Mouse (Mus musculus): ENCODE measurements at regions not wholly inside any gene's neighbourhood (a gene's known extent, or its start where the extent isn't known, plus 50 kb on each side); places are given as distances from the start of the nearest gene placed in this dataset.

- no peaks in the 10 kb centered on the region for H3K36me3 ChIP-seq (ENCODE audit: insufficient read depth, low read length)
- no peak overlapping the region for H3K4me3 ChIP-seq (ENCODE audit: low read depth, low read length)
- TF ChIP-seq EP300 (IDR thresholded peaks at IDR 0.05) = peak; percentile 94
- TF ChIP-seq CTCF (IDR thresholded peaks at IDR 0.05) = no peak
- H3K27ac ChIP-seq (ENCODE audit: low read length) = peak overlapping the region; percentile 51; the same call in 1 of the 2 replicates
- H3K4me1 ChIP-seq (ENCODE audit: insufficient read depth, low read depth, low read length) = peaks cover 5% of the 10 kb centered on the region; the same call in 1 of the 2 replicates
- peak; percentile 20 for ATAC-seq
- 45% methylated on average over 14 of the region's 14 CpGs for WGBS
- no peaks in the 10 kb centered on the region for H3K9me3 ChIP-seq (ENCODE audit: low read length)
- H3K4me2 ChIP-seq (replicated peaks; ENCODE audit: low read depth, low read length) = no peak overlapping the region
- no peak overlapping the region for H3K9ac ChIP-seq (replicated peaks; ENCODE audit: low read depth)
- H3K27me3 ChIP-seq (replicated peaks; ENCODE audit: insufficient read depth, low read length) = no peaks in the 10 kb centered on the region
- peak; percentile 32 for DNase-seq (ENCODE audit: low spot score)
Observed at GRCm38 (mm10) chr5:119462659-119463530, 207.6 kb upstream of the Tbx3 start.

GRCm38 (mm10) chr5:119464553-119464952, 205.9 kb upstream of the Tbx3 start:
- H3K27ac ChIP-seq (ENCODE audit: low read length) = no peak overlapping the region
- H3K4me3 ChIP-seq (ENCODE audit: low read depth, low read length) = no peak overlapping the region
- WGBS = 38% methylated on average over 4 of the region's 4 CpGs
- H3K4me2 ChIP-seq (replicated peaks; ENCODE audit: low read depth, low read length) = no peak overlapping the region
- H3K9me3 ChIP-seq (ENCODE audit: low read length) = no peaks in the 10 kb centered on the region
- H3K36me3 ChIP-seq (ENCODE audit: insufficient read depth, low read length) = no peaks in the 10 kb centered on the region
- ATAC-seq = peak; percentile 80
- peak; percentile 58 for DNase-seq (ENCODE audit: low spot score)
- TF ChIP-seq EP300 (IDR thresholded peaks at IDR 0.05) = peak; percentile 98
- no peak; the same call in 1 of the 2 replicates for TF ChIP-seq CTCF (IDR thresholded peaks at IDR 0.05)
- no peak overlapping the region for H3K9ac ChIP-seq (replicated peaks; ENCODE audit: low read depth)
- H3K4me1 ChIP-seq (ENCODE audit: insufficient read depth, low read depth, low read length) = peaks cover 5% of the 10 kb centered on the region; the same call in 1 of the 2 replicates
- H3K27me3 ChIP-seq (replicated peaks; ENCODE audit: insufficient read depth, low read length) = no peaks in the 10 kb centered on the region

- Histone ChIP-seq H3K9me3 (ENCODE audit: low read length) (no peaks in the 10 kb centered on the region), H3K4me3 (ENCODE audit: low read depth, low read length) (no peak overlapping the region), H3K36me3 (ENCODE audit: insufficient read depth, low read length) (no peaks in the 10 kb centered on the region), H3K27ac (ENCODE audit: low read length) (no peak overlapping the region), H3K27me3 (replicated peaks; ENCODE audit: insufficient read depth, low read length) (no peaks in the 10 kb centered on the region), H3K4me2 (replicated peaks; ENCODE audit: low read depth, low read length) (no peak overlapping the region), H3K4me1 (ENCODE audit: insufficient read depth, low read depth, low read length) (peaks cover 4% of the 10 kb centered on the region; the same call in 1 of the 2 replicates), H3K9ac (replicated peaks; ENCODE audit: low read depth) (no peak overlapping the region)
- ATAC-seq (peak; percentile 81), DNase-seq (ENCODE audit: low spot score) (peak; percentile 84)
- TF ChIP-seq CTCF (IDR thresholded peaks at IDR 0.05) (no peak), EP300 (IDR thresholded peaks at IDR 0.05) (peak; percentile 61)
- WGBS = 59% methylated on average over 13 of the region's 13 CpGs
Observed at GRCm38 (mm10) chr5:119467346-119468085, 203.0 kb upstream of the Tbx3 start.

- Histone ChIP-seq H3K9me3 (ENCODE audit: low read length) (no peaks in the 10 kb centered on the region), H3K27me3 (replicated peaks; ENCODE audit: insufficient read depth, low read length) (no peaks in the 10 kb centered on the region), H3K27ac (ENCODE audit: low read length) (no peak overlapping the region), H3K4me1 (ENCODE audit: insufficient read depth, low read depth, low read length) (no peaks in the 10 kb centered on the region), H3K4me3 (ENCODE audit: low read depth, low read length) (no peak overlapping the region), H3K4me2 (replicated peaks; ENCODE audit: low read depth, low read length) (no peak overlapping the region), H3K36me3 (ENCODE audit: insufficient read depth, low read length) (no peaks in the 10 kb centered on the region), H3K9ac (replicated peaks; ENCODE audit: low read depth) (no peak overlapping the region)
- 59% methylated on average over 2 of the region's 2 CpGs for WGBS
- no peak for TF ChIP-seq EP300 (IDR thresholded peaks at IDR 0.05)
- no peak for TF ChIP-seq CTCF (IDR thresholded peaks at IDR 0.05)
- DNase-seq (ENCODE audit: low spot score) = peak; percentile 22
- no peak for ATAC-seq
Observed at GRCm38 (mm10) chr5:119477926-119478325, 192.5 kb upstream of the Tbx3 start.

GRCm38 (mm10) chr5:119478331-119478730, 192.1 kb upstream of the Tbx3 start:
- H3K36me3 ChIP-seq (ENCODE audit: insufficient read depth, low read length) = no peaks in the 10 kb centered on the region
- no peaks in the 10 kb centered on the region for H3K4me1 ChIP-seq (ENCODE audit: insufficient read depth, low read depth, low read length)
- H3K9ac ChIP-seq (replicated peaks; ENCODE audit: low read depth) = no peak overlapping the region
- TF ChIP-seq CTCF (IDR thresholded peaks at IDR 0.05) (no peak), EP300 (IDR thresholded peaks at IDR 0.05) (peak; percentile 87)
- H3K27me3 ChIP-seq (replicated peaks; ENCODE audit: insufficient read depth, low read length) = no peaks in the 10 kb centered on the region
- DNase-seq (ENCODE audit: low spot score) (peak; percentile 63), ATAC-seq (peak; percentile 73)
- WGBS = 20% methylated on average over 4 of the region's 4 CpGs
- no peak overlapping the region for H3K4me3 ChIP-seq (ENCODE audit: low read depth, low read length)
- H3K9me3 ChIP-seq (ENCODE audit: low read length) = no peaks in the 10 kb centered on the region
- no peak overlapping the region for H3K27ac ChIP-seq (ENCODE audit: low read length)
- no peak overlapping the region for H3K4me2 ChIP-seq (replicated peaks; ENCODE audit: low read depth, low read length)

All from lung, postnatal 0 days (tissue).